19 mouse cellular contexts compared by ENCODE assay signal in genomic region chr11:61316864-61317263, GRCm38 (mm10). TPM values are rescaled to one million over a fixed set of nuclear protein-coding genes. Genes with fewer than 3 reads are reported as not detected.
DNase-seq lines count a peak whose midpoint lies in the region; ATAC-seq lines count a peak whose summit lies in the region.
"Had no signal": no experiment of that assay in that cellular context is flagged by ENCODE, and none has a peak within 500 bp of the region (broad histone marks: within the 10 kb centered on the region; RNA-seq: fewer than 3 reads in every experiment).

No protein-coding gene starts in this region.

- DNase-seq in adrenal gland, postnatal 10 days: peak; percentile 39
- no peak for DNase-seq in adrenal gland, adult 18-20 months (ENCODE audit: low spot score in 2 of 2)
- peak; percentile 62 for DNase-seq in ovary, postnatal 36 days (ENCODE audit: low spot score)
- no peak for DNase-seq in ovary, postnatal 14 days (ENCODE audit: low spot score)
- DNase-seq in adrenal gland, postnatal 36 days: peak; percentile 32 to 65
- no peak for DNase-seq in yolk sac, embryonic 10.5 days (ENCODE audit: low spot score)
- DNase-seq: cerebellum, adult 11 months; cerebellum, adult 8-10 months; cerebellum, postnatal 14 days; embryo, embryonic 11 days; forebrain, postnatal 0 days; gastrocnemius, adult 2 months; gastrocnemius, postnatal 25 days; heart, postnatal 36 days had no signal

- no peak for ATAC-seq in erythroblast, adult 5-6 weeks (replicated peaks; ENCODE audit: low FRiP score, poor library complexity, severe bottlenecking)
- ATAC-seq: forebrain, postnatal 0 days; inflammation-experienced regulatory T-cells, adult 6 months; intestine, postnatal 0 days had no signal

RNA-seq across cellular contexts. Expression of gene Slc47a2, which starts 25.8 kb away (rescaled TPM):
- not detected for total RNA-seq in adrenal gland, postnatal 10 days (2021)
- not detected for total RNA-seq in adrenal gland, adult 18-20 months (2021)
- total RNA-seq in adrenal gland, postnatal 36 days (2021): not detected
- total RNA-seq in erythroblast, adult 5-6 weeks (2015; ENCODE audit: low replicate concordance): not detected in 2 replicates
- total RNA-seq in erythroblast, adult 5-6 weeks (2017; ENCODE audit: low replicate concordance): not detected in 2 replicates
- total RNA-seq: common myeloid progenitor, adult 5-6 weeks; forebrain, postnatal 0 days; gastrocnemius, adult 2 months; gastrocnemius, postnatal 25 days; granulocyte monocyte progenitor cell, adult 5-6 weeks; heart, postnatal 36 days had no signal

RNA-seq across cellular contexts. Expression of gene Aldh3a2, which starts 49.6 kb away (rescaled TPM):
- total RNA-seq in adrenal gland, postnatal 10 days (2021): 10 to 100 TPM; 67.7 to 74.7 TPM
- total RNA-seq in adrenal gland, adult 18-20 months (2021): 10 to 100 TPM; 41.6 to 59.9 TPM
- total RNA-seq in adrenal gland, postnatal 36 days (2021): 10 to 100 TPM; 46.1 to 63.7 TPM
- 14.6 and 20.5 TPM in 2 replicates for total RNA-seq in erythroblast, adult 5-6 weeks (2015; ENCODE audit: low replicate concordance)
- 5.0 and 20.4 TPM in 2 replicates for total RNA-seq in erythroblast, adult 5-6 weeks (2017; ENCODE audit: low replicate concordance)

Comparison
In these comparisons a context has a peak if more than half of its experiments do, and no peak if none do; other contexts are left out.
1. DNase-seq: peak in adrenal gland, postnatal 10 days (single experiment), ovary, postnatal 36 days (single experiment) and adrenal gland, postnatal 36 days (2 of 2); none in adrenal gland, adult 18-20 months (0 of 2), ovary, postnatal 14 days (single experiment) and yolk sac, embryonic 10.5 days (single experiment).